Mouse (Mus musculus) liver, adult 2 months (tissue): ENCODE results near the gene Gm49337.

Experiments used
- CTCF ChIP-seq: fragments of 200-500 bp; IDR thresholded peaks from 2 replicates; pipeline ENCODE4 v1.5.1; 2011; ENCODE audit warnings: low read depth, low read length, control low read depth
- POLR2A ChIP-seq: fragments of 200-500 bp; IDR thresholded peaks from 2 replicates; pipeline ENCODE4 v1.6.1; 2011; ENCODE audit warnings: low read length, control low read depth; ENCODE audit not compliant: insufficient read depth; ENCODE audit errors: extremely low read depth

GRCm38 (mm10) chr4:116182745-116183144, 9.6 kb downstream of the Gm49337 start:
- TF ChIP-seq CTCF (no peak), POLR2A (no peak)
